Mouse (Mus musculus) MEL-GATA-1-ER (cell line): ENCODE data around the gene Gm10300.

ENCODE experiments used
- DNase-seq: peaks from one replicate; pipeline ENCODE4 v3.0.0-alpha.2; 2012; ENCODE audit warnings: low read depth; ENCODE audit errors: extremely low read depth

Gm10300 gene

GRCm38 (mm10) chr4:132074077-132074932 lies at the start of gene Gm10300:
Gene Gm10300, plus strand, starts transcription at chr4:132074697.
- DNase-seq: no peak

- DNase-seq: no peak
Measured at GRCm38 (mm10) chr4:132025264-132025663, 49.2 kb upstream of the Gm10300 start.

GRCm38 (mm10) chr4:132025738-132026527 lies 48.6 kb upstream of the Gm10300 start:
- no peak for DNase-seq

GRCm38 (mm10) chr4:132027167-132027566 lies 47.3 kb upstream of the Gm10300 start:
- DNase-seq: no peak

GRCm38 (mm10) chr4:132027806-132028205 lies 46.7 kb upstream of the Gm10300 start:
- no peak for DNase-seq

- no peak for DNase-seq
Measured at GRCm38 (mm10) chr4:132029851-132030741, 44.4 kb upstream of the Gm10300 start.

GRCm38 (mm10) chr4:132033183-132033582 lies 41.3 kb upstream of the Gm10300 start:
- DNase-seq: no peak

GRCm38 (mm10) chr4:132034242-132034641 lies 40.3 kb upstream of the Gm10300 start:
- DNase-seq: no peak

- no peak for DNase-seq
Measured at GRCm38 (mm10) chr4:132037137-132037536, 37.4 kb upstream of the Gm10300 start.

GRCm38 (mm10) chr4:132037991-132038390 lies 36.5 kb upstream of the Gm10300 start:
- no peak for DNase-seq

GRCm38 (mm10) chr4:132038809-132039208 lies 35.7 kb upstream of the Gm10300 start:
- DNase-seq: no peak

- no peak for DNase-seq
Measured at GRCm38 (mm10) chr4:132039521-132039920, 35.0 kb upstream of the Gm10300 start.

- peak; percentile 86 for DNase-seq
Measured at GRCm38 (mm10) chr4:132039975-132040645, 34.4 kb upstream of the Gm10300 start.

GRCm38 (mm10) chr4:132041471-132042332 lies 32.8 kb upstream of the Gm10300 start:
- no peak for DNase-seq

GRCm38 (mm10) chr4:132043726-132044125 lies 30.8 kb upstream of the Gm10300 start:
- DNase-seq: no peak

- DNase-seq: no peak
Measured at GRCm38 (mm10) chr4:132048011-132048991, 26.2 kb upstream of the Gm10300 start.

- peak; percentile 81 for DNase-seq
Measured at GRCm38 (mm10) chr4:132048995-132049404, 25.5 kb upstream of the Gm10300 start.

- DNase-seq: no peak
Measured at GRCm38 (mm10) chr4:132049549-132050200, 24.8 kb upstream of the Gm10300 start.
